Mouse (Mus musculus) kidney, adult 2 months (tissue): ENCODE results near the gene Elovl6.

Experiments
- CTCF ChIP-seq: fragments of 200-500 bp; conservative IDR thresholded peaks from 2 replicates; pipeline ENCODE4 v1.5.1; 2011; ENCODE audit warnings: low read depth, mild to moderate bottlenecking, control low read depth, low read length, moderate library complexity, mixed read lengths; ENCODE audit not compliant: insufficient read depth, insufficient read length
- POLR2A ChIP-seq: fragments of 200-500 bp; IDR thresholded peaks from one replicate; pipeline ENCODE4 v1.6.1; 2011; ENCODE audit warnings: low read depth, low read length, control low read depth

- no peak for TF ChIP-seq POLR2A
- TF ChIP-seq CTCF, result no peak
Measured at GRCm38 (mm10) chr3:129650293-129650612, 118.1 kb downstream of the Elovl6 start.
